Mouse (Mus musculus) ES-Bruce4 (cell line): ENCODE measurements around the gene Serpine2.

Experiments
- CTCF ChIP-seq: IDR thresholded peaks from one replicate; pipeline ENCODE4 v1.8.1; 2011; ENCODE audit warnings: low read depth, low read length
- EP300 ChIP-seq: IDR thresholded peaks from 2 replicates; pipeline ENCODE4 v1.6.1; 2011; ENCODE audit warnings: low read depth, low read length; ENCODE audit not compliant: insufficient read depth

GRCm38 (mm10) chr1:79756417-79756816 is 104.6 kb downstream of the Serpine2 start:
- TF ChIP-seq CTCF (no peak), EP300 (no peak)
